Mouse (Mus musculus) E14TG2a.4 (cell line): ENCODE results near the gene Pkn2.

Experiments used
- CTCF ChIP-seq: conservative IDR thresholded peaks from 2 replicates; pipeline ENCODE4 v1.5.1; 2014; ENCODE audit warnings: low read length
- POU5F1 ChIP-seq: IDR thresholded peaks from 2 replicates; pipeline ENCODE4 v1.6.1; 2014; ENCODE audit warnings: low read length, borderline replicate concordance

DNA sequence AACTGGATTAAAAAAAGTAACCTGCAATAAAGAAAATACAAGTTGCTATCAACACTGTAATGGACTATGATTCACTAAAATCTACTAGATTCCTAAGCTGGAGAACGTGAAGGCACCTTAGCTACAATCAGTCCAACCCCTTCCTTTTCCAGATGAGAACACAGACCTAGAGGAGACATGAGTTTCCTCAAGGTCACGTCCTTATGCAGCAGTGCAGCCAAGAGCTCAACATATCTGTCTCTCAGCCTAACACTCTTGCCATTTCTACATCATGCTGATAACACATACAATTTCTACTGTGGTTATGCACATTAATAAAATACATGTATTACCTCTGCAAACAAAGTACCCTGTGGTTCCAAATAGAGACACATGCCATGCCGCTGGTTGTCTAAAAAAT, 70.2 kb downstream of the Pkn2 start:
- TF ChIP-seq CTCF (no peak), POU5F1 (no peak)
